Mouse (Mus musculus) kidney, adult 2 months (tissue): ENCODE measurements around the gene Tanc1. TPM values are rescaled to one million over a fixed set of nuclear protein-coding genes. Genes with fewer than 3 reads are reported as not detected.

Experiments used
- DNase-seq: peaks from one replicate; pipeline ENCODE4 v3.0.0; 2021
- H3K27ac ChIP-seq: fragments of 200-500 bp; 2 replicates; pipeline ENCODE4 v1.5.1; 2012; ENCODE audit warnings: low read depth, low read length, control low read depth, inconsistent platforms; ENCODE audit not compliant: insufficient read depth
- H3K27me3 ChIP-seq: fragments of 200-500 bp; replicated peaks from 2 replicates; pipeline ENCODE4 v1.6.1; 2012; ENCODE audit warnings: mild to moderate bottlenecking, moderate library complexity, low read length, inconsistent platforms; ENCODE audit not compliant: control insufficient read depth, insufficient read depth
- H3K36me3 ChIP-seq: fragments of 200-500 bp; 2 replicates; pipeline ENCODE4 v1.6.1; 2012; ENCODE audit warnings: mild to moderate bottlenecking, moderate library complexity, low read length, inconsistent platforms; ENCODE audit not compliant: control insufficient read depth, insufficient read depth
- H3K4me1 ChIP-seq: fragments of 200-500 bp; 2 replicates; pipeline ENCODE4 v1.6.1; 2011; ENCODE audit warnings: low read length; ENCODE audit not compliant: control insufficient read depth, insufficient read depth
- H3K4me3 ChIP-seq: fragments of 200-500 bp; 2 replicates; pipeline ENCODE4 v1.5.1; 2011; ENCODE audit warnings: mild to moderate bottlenecking, low read depth, low read length, control low read depth; ENCODE audit not compliant: insufficient read depth
- CTCF ChIP-seq: fragments of 200-500 bp; conservative IDR thresholded peaks from 2 replicates; pipeline ENCODE4 v1.5.1; 2011; ENCODE audit warnings: low read depth, mild to moderate bottlenecking, control low read depth, low read length, moderate library complexity, mixed read lengths; ENCODE audit not compliant: insufficient read depth, insufficient read length
- POLR2A ChIP-seq: fragments of 200-500 bp; IDR thresholded peaks from one replicate; pipeline ENCODE4 v1.6.1; 2011; ENCODE audit warnings: low read depth, low read length, control low read depth
- WGBS: fragments of 180-500 bp; shearing (Covaris S2); methylation state at CpG from one replicate; pipeline ENCODE4 v1.1.7; 2018; 5-methylcytosine and 5-hydroxymethylcytosine counted together
- polyA plus RNA-seq: library from polyadenylated mRNA; depleted of rRNA; stranded (reverse); fragments of >200 nt; gene quantifications from 2 replicates; pipeline ENCODE4 v1.2.3, GENCODE M21; 2012

Gene Tanc1
- polyA plus RNA-seq, 1 experiment = 24.0 TPM

- 78% methylated on average over 16 of the region's 16 CpGs for WGBS
- H3K4me3 ChIP-seq = no peak overlapping the region
- TF ChIP-seq POLR2A (no peak), CTCF (no peak)
- H3K36me3 ChIP-seq = no peaks in the 10 kb centered on the region
- H3K4me1 ChIP-seq = peaks cover 19% of the 10 kb centered on the region; the same call in 1 of the 2 replicates
- no peaks in the 10 kb centered on the region for H3K27me3 ChIP-seq
- no peak for DNase-seq
- H3K27ac ChIP-seq = no peak overlapping the region
These were observed 53.1 kb downstream of the Tanc1 start for GRCm38 (mm10) chr2:59664803-59665567.

DNA sequence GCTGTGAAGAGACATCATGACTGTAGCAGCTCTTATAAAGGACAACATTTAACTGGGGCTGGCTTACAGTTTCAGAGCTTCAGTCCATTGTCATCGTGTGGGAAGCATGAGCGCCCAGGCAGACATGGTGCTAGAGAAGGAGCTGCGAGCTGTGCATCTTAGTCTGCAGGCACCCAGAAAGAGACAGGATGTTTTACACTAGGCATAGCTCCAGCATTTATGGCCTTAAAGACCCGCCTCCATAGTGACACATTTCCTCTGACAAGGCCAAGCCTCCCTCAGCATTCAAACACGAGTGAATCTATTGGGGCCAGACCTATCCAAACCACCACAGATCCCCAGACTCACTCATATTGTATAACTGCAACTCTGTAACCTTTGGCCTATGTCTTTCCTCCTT lies 54.7 kb downstream of the Tanc1 start:
- 73% methylated on average over 5 of the region's 5 CpGs for WGBS
- TF ChIP-seq CTCF (no peak), POLR2A (no peak)

DNA sequence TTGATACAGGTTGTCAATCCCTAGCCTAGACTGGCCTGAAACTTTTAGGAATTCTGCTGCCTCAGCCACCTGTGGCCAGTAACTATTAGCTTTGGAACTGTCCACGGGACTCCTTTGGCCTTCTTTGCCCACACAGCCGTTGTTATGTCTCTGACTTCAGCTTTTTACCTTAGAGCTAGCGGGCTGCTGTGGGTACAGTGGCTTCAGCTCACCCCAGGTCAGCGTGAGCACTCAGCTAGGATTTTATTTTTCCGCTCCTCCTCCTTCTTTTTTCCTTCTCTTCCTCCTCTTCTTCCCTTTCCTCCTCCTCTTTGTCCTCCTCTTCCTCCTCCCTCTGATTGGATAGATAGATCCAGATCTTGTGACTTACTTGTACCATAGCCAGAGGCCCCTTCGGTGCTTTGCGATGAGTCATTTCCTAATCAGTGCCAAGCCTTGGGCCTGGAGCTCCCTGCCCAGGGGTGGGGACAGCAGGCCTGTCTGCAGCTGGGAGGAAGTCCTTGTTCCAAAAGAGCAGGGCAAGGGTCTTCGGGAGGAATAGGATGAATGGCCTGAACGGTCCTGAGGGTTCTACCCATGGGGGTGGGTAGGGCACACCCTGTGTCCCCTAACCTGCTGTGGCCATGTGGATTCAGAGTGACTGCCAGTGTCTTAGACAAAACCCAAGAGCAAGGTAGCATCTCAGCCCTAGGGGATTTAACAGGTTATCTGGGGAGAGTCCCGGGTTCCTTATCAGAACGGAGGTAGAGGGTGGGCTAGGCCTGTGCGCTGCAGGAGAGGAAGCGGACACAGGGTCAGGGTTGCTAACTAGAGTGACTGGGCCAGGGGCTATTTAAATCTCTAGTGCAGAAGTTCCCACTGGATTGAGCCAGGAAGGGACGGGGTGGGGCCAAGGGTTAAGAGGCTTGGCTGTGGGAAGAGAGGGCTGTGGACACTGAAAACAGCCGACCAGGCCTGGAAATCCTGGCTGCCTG lies 58.5 kb downstream of the Tanc1 start:
- H3K4me3 ChIP-seq = no peak overlapping the region

More for the DNA sequence above, 54.7 kb downstream of the Tanc1 start:
- Histone ChIP-seq H3K27me3 (no peaks in the 10 kb centered on the region), H3K36me3 (no peaks in the 10 kb centered on the region), H3K4me3 (no peak overlapping the region), H3K4me1 (peaks cover 17% of the 10 kb centered on the region; the same call in 1 of the 2 replicates), H3K27ac (no peak overlapping the region)
- DNase-seq = no peak

GRCm38 (mm10) chr2:59671671-59672070 lies 59.8 kb downstream of the Tanc1 start:
- DNase-seq = no peak
- Histone ChIP-seq H3K27ac (no peak overlapping the region), H3K4me3 (no peak overlapping the region), H3K27me3 (no peaks in the 10 kb centered on the region), H3K36me3 (no peaks in the 10 kb centered on the region), H3K4me1 (peaks cover 48% of the 10 kb centered on the region)
- no peak for TF ChIP-seq CTCF
- no peak for TF ChIP-seq POLR2A
- WGBS = 57% methylated on average over 8 of the region's 8 CpGs

More for the DNA sequence above, 58.5 kb downstream of the Tanc1 start:
- 19% methylated on average over 15 of the region's 15 CpGs for WGBS
- peak overlapping the region; percentile 85 for H3K27ac ChIP-seq
- H3K4me1 ChIP-seq = peaks cover 35% of the 10 kb centered on the region
- no peaks in the 10 kb centered on the region for H3K27me3 ChIP-seq
- DNase-seq = peak; percentile 92
- no peak for TF ChIP-seq POLR2A
- TF ChIP-seq CTCF = no peak
- H3K36me3 ChIP-seq = no peaks in the 10 kb centered on the region

- 40% methylated on average over 4 of the region's 4 CpGs for WGBS
- Histone ChIP-seq H3K27ac (peak overlapping the region; percentile 0; the same call in 1 of the 2 replicates), H3K27me3 (no peaks in the 10 kb centered on the region), H3K4me3 (no peak overlapping the region), H3K4me1 (peaks cover 50% of the 10 kb centered on the region), H3K36me3 (no peaks in the 10 kb centered on the region)
- no peak for DNase-seq
- no peak for TF ChIP-seq CTCF
- no peak for TF ChIP-seq POLR2A
These were observed 60.2 kb downstream of the Tanc1 start for GRCm38 (mm10) chr2:59672086-59672485.

- TF ChIP-seq POLR2A (no peak), CTCF (no peak)
- H3K4me1 ChIP-seq = peaks cover 50% of the 10 kb centered on the region
- 41% methylated on average over 8 of the region's 8 CpGs for WGBS
- H3K4me3 ChIP-seq = no peak overlapping the region
- 0 out of 2 replicates have a peak overlapping the region, but pooled peaks have one; percentile 0 for H3K27ac ChIP-seq
- DNase-seq = no peak
- no peaks in the 10 kb centered on the region for H3K27me3 ChIP-seq
- no peaks in the 10 kb centered on the region for H3K36me3 ChIP-seq
These were observed 60.8 kb downstream of the Tanc1 start for GRCm38 (mm10) chr2:59672686-59673085.
